Mouse (Mus musculus) heart, postnatal 0 days (tissue): Measurements from ENCODE around the gene Vtn.

Experiments used
- CTCF ChIP-seq: IDR thresholded peaks from 2 replicates; pipeline ENCODE4 v1.5.1; 2016; ENCODE audit warnings: antibody characterized with exemption, control low read depth, low read depth
- EP300 ChIP-seq: IDR thresholded peaks from 2 replicates; pipeline ENCODE4 v1.6.1; 2016; ENCODE audit warnings: antibody characterized with exemption, low read depth

- TF ChIP-seq CTCF, result no peak
- no peak for TF ChIP-seq EP300
Observed at GRCm38 (mm10) chr11:78518931-78519330, 20.0 kb downstream of the Vtn start.
